Mouse (Mus musculus) right cerebral cortex, postnatal 4 days (tissue): ENCODE results near the gene Lrfn3.

Experiments
- DNase-seq: peaks from one replicate; pipeline ENCODE4 v3.0.0-alpha.2; 2022

The Lrfn3 gene

GRCm38 (mm10) chr7:30339432-30340109 lies 23.0 kb downstream of the Lrfn3 start:
- DNase-seq = no peak

GRCm38 (mm10) chr7:30336384-30336783 lies 26.2 kb downstream of the Lrfn3 start:
- DNase-seq = peak; percentile 97

DNA sequence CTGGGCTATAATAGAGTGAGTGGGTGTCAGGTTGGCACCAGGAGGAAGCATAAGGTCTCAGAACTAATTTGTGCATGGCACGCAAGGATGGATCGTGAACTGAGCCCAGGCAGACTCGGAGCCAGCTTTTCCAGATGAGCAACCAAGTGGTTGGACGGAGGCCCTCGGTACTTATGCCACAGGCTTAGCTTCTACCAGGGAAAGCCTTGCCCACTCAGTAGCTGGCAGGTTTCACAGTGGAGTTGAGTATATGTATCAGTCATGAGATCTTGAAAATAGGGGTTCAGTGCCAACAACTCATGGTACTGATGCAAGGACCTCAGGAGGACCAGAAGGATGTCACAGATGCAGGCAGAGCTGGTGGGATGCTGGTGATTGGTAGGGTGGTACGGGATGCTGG lies 26.9 kb downstream of the Lrfn3 start:
- DNase-seq = no peak

DNA sequence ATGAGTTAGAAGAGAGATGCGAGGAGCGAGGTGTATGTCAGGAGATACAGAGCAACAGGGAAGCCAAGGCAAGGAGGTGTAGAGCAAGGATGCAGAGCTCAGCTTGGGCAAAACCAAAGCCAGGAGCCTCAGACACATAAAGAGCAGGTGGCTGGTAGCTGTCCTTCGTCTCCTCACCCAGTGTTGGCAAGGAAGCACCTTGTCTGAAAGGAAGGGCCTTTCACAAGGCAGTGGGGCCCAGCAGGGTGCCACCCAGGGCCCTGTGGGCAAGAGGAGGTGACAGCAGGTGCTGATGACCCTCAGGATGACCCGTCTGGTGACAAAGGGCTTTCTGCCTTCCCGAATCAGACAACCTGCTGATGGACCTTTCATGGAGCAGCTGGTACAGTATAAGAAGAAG lies 28.0 kb downstream of the Lrfn3 start:
- DNase-seq = no peak

DNA sequence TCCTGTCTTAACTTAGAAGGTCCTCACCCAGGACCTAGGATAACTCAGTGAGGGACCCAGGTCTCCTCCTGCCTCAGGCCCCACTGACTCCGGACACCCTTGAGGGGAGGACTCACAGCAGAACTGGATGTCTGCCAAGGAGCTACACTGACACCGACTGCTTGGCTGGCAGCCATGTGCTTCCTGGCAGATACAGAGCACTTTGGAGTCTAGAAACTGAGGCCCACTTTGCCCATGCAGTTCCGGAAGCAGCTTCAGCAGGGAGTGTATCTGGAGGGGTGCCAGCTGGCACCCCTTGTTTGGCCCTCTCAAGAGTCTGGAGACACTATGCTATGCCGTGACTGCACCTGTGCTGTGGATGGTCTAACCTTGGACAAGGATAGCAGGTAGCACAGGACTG lies 29.1 kb downstream of the Lrfn3 start:
- DNase-seq = peak; percentile 78

GRCm38 (mm10) chr7:30332622-30333259 lies 29.8 kb downstream of the Lrfn3 start:
- DNase-seq = no peak

- DNase-seq = peak; percentile 76
Measured at GRCm38 (mm10) chr7:30331887-30332286, 30.7 kb downstream of the Lrfn3 start.

GRCm38 (mm10) chr7:30328379-30328778 lies 34.2 kb downstream of the Lrfn3 start:
- no peak for DNase-seq

GRCm38 (mm10) chr7:30327140-30327539 lies 35.4 kb downstream of the Lrfn3 start:
- no peak for DNase-seq

- DNase-seq = no peak
Measured at GRCm38 (mm10) chr7:30326427-30326826, 36.1 kb downstream of the Lrfn3 start.

GRCm38 (mm10) chr7:30325364-30325763 lies 37.2 kb downstream of the Lrfn3 start:
- peak; percentile 54 for DNase-seq

- DNase-seq = no peak
Measured at GRCm38 (mm10) chr7:30324300-30324944, 38.1 kb downstream of the Lrfn3 start.

- DNase-seq = no peak
Measured at GRCm38 (mm10) chr7:30323795-30324194, 38.8 kb downstream of the Lrfn3 start, which contains the start of gene Sdhaf1. Gene Sdhaf1 (minus strand): TSS chr7:30323895.

- DNase-seq = no peak
Measured at GRCm38 (mm10) chr7:30322865-30323264, 39.7 kb downstream of the Lrfn3 start.

GRCm38 (mm10) chr7:30322285-30322667 lies 40.3 kb downstream of the Lrfn3 start:
- peak; percentile 95 for DNase-seq

GRCm38 (mm10) chr7:30321539-30322284 lies 40.9 kb downstream of the Lrfn3 start, which contains the start of gene E130208F15Rik:
Gene E130208F15Rik (plus strand): TSS chr7:30321740.
- peak; percentile 42 for DNase-seq

DNA sequence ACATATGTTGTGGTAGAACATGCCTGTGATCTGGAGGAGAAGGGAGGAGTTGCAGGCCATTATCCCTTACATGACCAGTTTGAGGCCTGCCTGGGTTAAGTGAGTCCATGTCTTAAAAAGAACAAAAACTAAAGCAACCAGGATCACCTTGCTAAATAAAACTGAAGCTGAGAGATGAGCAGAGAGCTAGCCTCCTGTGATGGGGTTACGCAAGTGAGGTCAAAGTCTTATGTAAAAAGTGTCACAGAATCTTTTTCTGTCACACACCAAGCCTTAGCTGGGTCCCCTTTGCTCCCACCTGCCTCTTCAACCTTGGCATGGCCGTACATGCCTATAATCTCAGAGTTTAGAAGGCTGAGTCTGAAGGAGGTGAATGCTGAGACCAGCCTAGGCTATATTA lies 41.6 kb downstream of the Lrfn3 start:
- no peak for DNase-seq

GRCm38 (mm10) chr7:30318142-30318541 lies 44.4 kb downstream of the Lrfn3 start:
- no peak for DNase-seq

DNA sequence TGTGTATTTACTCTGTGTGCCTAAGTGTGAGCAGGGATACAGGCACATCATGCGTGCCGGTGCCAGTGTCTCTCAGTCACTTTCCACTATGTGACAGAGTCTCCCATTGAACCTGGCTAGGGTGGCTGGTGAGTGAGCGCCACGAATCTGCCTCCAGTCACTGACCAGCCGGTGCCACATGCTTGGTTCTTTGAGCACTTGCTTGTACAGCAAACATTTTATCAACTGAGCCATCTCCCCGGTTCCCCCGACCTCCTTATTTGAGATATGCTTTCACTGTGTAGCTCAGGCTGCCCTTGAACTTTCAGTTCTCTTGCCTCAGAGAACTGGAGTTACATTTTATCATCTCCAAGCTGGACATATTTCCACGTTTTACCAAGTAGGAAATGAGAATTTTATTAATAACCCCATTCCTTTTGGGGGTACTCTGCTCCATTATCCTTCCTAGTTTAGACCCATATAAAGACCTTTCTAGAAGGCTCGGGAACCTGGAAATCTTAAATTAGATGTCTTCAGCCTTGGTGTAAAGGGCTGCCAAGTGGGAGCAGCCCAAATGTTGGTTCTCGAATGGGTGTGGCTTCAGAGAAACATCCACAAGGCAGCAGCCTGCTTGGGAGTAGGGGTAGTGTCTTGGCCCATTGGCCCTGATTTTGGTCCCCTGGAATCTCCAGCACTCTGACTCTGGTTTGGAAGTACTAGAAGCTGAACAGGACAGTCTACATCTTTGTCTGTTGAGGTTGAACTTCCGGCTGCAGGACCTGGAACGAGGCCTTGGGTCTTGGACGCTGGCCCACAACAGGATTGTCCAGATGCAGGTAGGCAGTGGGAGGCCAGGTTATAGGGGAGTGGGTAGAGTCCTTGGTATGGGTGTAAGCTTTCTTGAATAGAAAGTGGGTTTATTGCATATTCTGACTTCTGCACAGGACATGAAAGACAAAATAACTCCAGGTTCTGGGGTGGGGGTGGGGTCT lies 46.7 kb downstream of the Lrfn3 start:
- no peak for DNase-seq

GRCm38 (mm10) chr7:30314721-30315155 lies 47.8 kb downstream of the Lrfn3 start, which contains the start of gene Syne4:
Gene Syne4 (plus strand): TSS chr7:30314807.
- DNase-seq = no peak

GRCm38 (mm10) chr7:30313666-30314320 lies 48.8 kb downstream of the Lrfn3 start:
- DNase-seq = no peak
